Mouse (Mus musculus) left cerebral cortex, adult 8-10 months (tissue): ENCODE data around the gene Cacna2d1. TPM values are rescaled to one million over a fixed set of nuclear protein-coding genes. Genes with fewer than 3 reads are reported as not detected.
A peak's percentile ranks its signal among the peaks of the same experiment; 100 is the strongest.

ENCODE experiments used
- DNase-seq, 2 experiments: peaks; one replicate each; pipeline ENCODE4 v3.0.0; 2022; ENCODE audit warnings: low spot score in 2 of 2
- total RNA-seq, 4 experiments: library from RNA; stranded (reverse); gene quantifications; 2 replicates each; pipeline ENCODE4 v1.2.4; 2022

Gene Cacna2d1
- total RNA-seq, 4 experiments from 2014 or later = 146 to 167 (median 156) TPM

DNA sequence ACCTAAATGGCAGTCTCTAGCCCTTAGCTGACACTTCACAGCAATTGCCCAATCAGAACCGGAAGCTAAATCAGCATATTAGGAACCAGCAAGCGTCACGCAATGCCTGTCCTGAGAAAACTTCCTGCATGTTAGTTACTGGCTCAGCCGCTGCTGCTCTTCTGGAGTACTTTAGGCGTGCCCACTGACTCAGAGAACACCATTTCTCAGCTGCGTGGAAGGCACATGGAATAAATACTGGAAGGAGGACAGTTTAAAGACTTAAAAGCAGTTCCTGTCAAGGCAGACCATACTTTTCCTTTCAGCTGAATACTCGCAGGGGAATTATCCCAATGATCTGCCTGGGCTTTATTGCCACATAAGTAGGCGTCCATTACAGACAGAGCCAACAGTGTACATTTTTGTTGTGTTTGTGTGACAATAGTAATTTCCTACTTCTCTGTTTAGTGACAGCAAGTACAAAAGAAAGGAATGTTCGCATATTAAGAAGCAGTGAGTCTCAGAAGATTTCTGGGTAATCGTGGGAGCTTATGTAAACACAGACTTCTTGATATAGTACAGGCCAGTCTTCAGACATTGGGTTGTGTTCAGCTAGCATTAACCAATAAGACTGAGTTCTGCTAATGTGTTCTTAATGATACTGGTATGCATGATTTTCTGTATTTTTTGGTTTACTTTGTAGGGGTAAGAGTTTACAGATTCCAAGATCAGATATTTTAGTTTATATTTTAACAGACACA is 113.1 kb downstream of the Cacna2d1 start:
- DNase-seq = peak in 1 of 2 experiments; percentile 3

DNA sequence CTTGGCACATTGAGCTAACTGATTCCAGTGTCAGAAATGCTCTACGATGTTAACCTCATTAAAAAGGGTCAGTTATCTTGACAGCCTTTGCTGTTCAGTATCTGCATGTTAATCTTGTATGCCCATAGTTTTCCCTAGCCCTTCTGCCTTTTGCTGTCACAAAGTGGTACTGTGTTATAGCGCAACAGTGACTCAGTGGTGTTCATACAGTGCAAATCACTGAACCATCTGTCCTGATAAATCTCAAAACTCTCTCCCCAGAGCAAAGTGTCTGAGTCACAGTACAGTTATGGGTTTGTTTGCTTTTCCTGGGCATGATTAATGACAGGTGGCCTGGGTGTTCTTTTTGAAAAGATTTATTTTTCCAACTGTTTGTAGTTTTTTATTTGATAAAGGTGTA is 122.3 kb downstream of the Cacna2d1 start:
- DNase-seq = no peak

DNA sequence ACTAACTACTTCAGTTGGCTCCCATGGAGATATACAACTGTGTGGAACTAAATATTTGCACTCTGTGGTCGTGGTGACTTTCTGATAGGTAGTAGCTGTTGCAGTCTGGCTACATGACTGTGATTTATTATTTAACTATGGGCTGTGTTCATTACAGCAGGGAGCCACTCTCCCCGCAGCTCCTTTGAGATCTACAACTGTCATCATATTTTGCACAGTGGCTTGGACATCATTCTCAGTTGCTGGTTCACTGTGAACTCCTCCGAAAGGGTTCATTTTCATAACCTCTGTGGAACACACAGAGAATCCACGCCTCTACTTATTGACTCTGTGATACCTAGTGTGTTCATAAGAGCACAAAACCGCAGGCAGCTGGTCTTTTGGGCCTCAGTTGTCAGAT is 128.3 kb downstream of the Cacna2d1 start:
- no peak for DNase-seq

DNA sequence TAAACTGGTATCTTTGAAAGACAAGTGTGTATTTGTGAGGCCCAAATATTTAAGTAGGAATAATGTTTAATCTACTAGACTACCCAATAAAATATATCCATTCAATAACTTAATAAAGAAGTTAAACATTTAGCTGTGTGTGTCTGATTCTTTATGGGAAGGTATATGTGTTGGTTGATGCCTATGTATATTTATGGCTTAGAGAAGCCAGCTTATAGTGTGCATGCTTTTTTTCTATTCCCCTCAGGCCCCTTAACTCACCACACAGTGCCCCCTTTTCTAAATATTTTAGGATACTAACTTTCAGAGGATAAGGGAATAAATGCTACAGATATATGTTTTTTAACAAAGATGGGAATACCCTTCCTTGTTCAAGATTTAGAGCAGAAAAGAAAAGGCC is 128.8 kb downstream of the Cacna2d1 start:
- no peak for DNase-seq

DNA sequence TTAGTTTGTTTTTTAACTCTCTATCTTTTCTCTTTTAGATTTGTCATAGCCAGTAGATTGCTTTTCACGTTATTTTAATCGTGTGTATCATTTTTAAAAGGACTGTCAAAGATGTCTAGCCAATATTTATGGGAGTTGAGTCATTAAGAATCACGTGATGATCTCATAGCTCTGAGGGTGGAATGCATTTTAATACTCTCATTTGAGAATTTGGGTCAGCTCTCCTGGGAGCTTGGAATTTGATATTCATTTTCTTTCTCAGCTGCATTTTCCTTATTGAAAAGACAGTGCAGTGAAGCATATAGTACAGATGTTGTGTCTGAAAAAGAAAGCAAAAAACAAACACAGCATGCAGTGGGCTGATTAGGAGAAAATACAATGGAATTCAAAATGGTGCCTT is 129.5 kb downstream of the Cacna2d1 start:
- no peak for DNase-seq

DNA sequence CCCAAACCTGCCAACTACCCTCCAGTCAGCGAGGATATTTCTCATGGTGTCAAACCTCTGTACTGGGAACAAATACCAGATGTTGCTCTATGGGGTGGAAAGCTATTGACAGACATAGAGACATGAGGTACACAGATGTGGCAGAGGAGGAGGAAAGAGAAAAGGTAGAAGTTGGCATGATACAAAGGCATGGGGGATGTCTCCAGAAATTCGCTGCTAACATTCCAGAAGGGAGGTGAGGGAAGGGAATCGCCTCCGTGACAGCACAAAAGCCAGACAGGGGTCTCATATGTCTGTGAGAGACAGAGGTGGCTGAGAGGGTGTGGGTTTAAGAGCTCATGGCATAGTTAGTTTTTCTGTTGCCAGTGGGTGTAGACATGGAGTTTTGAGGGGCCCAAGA is 131.3 kb downstream of the Cacna2d1 start:
- no peak for DNase-seq

DNA sequence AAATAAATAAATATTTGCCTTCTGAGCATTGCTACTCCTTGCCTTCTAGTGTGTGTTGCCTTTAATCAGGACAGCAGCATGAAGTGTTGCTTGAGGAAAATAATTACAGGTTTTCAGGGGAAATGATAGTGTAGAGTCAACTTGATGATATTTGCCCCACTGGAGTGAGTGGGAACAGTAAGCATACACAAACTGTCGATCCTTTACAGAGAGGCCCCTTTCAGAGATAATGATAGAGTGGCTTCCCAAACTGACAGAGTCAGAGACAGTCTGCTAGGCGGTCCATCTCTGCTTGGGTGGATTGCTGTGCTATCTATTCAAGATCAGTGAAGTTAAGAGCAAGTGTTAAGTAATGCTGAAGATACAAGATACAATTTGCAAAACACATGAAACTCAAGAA is 147.8 kb downstream of the Cacna2d1 start:
- no peak for DNase-seq

DNA sequence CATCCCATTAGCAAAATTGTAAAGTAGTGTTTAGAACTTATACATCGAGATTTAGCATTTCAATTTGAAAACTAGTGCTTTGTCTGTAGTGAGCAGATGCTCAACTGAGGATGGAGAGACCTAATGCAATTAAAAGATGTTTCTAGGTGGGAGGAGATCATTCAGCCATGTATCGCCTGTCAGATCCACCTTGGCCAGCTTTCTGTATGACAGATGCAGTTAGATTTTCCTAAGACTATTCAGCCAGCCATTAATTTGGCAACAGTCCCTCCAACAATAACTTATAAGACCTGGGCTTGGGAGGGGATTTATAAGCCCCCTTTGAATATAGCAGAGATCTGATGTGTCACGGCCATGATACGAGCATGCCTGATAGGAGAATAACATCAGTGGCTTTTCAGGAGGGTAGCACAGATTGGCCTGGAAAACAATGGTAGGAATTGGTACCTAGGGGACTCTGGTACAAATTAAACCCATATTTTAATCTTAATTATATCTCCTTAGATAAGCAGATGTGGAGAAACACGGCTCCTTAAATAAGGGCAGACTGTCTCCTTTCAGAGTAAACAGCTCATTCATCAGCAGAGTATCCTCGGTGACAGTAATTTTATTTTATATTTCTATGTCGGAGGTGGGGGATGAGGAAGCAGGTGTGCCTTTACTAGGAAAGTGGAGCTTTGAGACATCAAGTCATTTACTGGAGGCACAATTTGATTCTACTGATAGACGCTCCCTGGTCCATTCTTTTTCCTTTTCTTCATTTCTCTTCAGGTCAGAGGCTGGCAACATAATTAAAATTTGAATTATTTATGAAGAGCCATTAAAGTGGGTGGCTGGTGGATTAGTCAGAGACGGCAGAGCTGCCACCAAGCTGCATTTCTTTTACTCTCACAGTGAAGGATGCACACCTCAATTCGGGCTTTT is 152.8 kb downstream of the Cacna2d1 start:
- DNase-seq = no peak

DNA sequence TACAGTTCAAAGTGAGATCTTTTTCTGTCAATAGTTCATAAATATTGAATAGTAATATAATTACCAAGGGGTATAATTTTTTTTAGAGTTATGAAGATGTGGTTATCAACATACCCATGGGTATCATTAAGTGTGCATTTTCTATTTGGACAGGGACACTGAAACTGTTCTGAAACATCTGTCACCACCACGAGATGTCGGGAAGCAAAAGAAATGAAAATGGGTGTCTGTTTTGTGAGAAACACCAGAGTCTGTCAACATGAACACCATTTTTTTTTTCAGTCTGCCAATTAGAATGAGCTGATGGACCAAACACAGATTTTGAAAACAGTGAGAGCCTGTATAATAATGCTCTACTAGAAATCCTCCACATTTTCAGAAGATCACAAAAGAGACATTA is 153.5 kb downstream of the Cacna2d1 start:
- no peak for DNase-seq

DNA sequence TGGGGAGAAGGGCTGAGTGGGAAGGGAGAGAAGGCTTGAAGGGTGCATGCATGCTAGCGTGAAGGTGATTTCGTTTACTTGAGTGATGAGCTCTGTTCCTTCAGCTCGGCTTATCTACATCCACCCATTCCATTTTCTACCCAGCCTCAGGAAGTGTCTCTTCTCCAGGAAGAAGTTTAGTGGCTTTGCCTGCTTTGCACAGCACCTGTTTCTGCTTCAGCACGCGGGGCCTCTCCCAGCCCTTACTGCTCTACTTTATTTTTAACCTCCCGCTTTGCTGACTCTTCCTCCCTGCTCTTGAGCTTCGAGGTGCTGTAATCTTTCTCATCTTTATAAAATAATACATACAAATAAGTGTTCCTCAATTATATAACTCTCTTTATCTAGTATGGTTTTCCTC is 158.0 kb downstream of the Cacna2d1 start:
- DNase-seq = no peak

DNA sequence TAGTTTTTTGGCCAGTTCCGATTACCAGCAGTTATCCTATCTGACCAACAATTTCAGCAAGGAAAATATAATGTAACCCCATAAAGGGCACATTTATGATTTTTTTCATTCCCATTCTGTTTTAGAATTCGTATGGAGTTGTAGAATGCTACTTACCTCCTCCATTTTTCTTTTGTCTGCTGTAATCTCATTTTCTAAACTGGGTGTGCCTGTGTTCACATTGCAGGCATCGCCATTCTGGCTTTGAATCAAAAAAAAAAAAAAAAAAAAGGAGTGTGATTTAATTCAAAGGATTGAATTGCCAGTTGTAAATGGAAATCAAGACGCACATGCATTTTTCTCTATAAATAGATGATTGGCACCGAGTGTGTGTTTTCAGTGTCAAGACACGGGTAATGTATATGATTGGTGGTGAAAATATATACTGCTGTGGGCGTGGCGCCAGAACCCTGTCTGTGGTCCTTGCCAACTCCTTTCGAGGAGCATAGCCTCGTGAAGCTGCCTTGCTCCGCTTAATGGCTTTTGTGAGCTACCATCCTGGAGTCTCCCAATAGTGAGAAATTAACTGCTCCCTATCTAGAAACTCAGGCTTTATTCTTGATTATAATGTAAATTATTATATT is 158.7 kb downstream of the Cacna2d1 start:
- peak in 1 of 2 experiments; percentile 23 for DNase-seq

DNA sequence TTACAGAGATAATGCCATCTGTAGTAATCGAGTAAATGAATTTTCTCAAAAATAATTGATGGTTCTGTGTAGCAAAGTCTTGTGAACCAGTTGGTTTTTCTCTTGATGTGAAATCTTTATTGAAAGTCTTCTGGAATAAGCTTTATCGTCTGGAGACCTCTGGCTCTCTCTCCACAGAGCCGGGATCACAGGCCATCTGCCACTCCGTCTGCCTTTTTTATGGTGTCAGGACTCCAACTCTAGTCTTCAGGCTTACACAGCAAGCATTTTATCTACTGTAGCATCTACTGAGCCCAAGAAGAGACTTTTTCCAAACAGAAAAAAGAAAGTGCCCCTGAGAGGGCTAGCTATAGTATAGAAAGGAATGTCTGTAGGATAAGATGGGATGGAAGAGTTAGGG is 160.9 kb downstream of the Cacna2d1 start:
- DNase-seq = no peak

DNA sequence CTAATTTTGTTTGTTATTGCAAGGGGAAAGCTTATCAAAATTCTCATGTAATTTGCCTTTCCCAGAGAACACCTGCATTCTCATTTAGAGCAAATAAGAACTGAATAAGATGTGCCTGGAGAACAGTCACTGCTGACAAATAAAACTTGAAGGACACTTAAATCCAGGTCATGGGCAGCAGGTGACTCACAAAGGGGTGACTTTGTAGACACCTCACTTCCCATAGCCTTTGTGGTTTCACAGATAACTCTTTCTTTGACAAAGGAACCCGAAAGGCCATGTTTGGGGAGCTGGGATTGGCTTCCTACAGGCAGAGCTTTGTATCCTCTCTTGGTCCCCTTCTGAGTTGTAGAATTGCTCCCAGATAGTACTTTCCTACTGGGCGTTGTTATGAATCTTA is 164.3 kb downstream of the Cacna2d1 start:
- no peak for DNase-seq

DNA sequence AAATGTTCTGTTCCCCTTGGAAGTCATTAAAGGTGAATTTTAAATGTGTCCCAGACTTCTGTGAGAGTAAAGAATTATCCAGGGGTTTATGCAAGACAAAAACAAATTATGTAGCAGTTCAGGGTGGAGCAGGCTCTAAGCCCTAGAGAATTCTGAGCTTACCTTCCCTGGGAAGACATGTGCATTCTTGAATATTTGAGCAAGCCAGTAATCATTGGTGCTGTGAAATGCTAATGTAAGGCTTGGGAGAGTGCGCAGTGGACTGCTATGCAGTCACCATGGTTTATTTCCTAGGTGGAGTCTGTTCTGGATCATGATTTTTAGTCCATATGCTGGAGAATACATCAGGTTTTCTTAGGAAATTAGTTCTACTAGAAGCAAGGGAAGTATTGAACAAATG is 167.3 kb downstream of the Cacna2d1 start:
- DNase-seq = no peak

DNA sequence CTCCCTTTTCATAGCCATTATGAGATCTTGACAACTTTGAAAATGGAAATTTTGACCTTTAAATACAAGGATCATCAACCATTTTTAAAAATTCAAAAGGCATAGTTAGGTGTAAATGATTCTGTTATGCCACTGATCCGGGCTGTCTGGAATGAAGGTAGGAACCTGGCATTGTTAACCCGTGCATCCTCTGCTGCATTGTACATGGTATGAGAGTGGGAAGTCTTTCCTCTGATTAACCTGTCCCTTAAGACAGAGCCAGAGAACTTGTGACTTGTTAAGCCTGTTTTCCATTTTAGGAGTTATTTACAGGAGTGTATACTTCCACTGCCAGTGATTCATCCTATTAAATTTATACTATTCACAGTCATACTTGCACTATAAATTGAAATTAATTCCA is 171.2 kb downstream of the Cacna2d1 start:
- DNase-seq = no peak

DNA sequence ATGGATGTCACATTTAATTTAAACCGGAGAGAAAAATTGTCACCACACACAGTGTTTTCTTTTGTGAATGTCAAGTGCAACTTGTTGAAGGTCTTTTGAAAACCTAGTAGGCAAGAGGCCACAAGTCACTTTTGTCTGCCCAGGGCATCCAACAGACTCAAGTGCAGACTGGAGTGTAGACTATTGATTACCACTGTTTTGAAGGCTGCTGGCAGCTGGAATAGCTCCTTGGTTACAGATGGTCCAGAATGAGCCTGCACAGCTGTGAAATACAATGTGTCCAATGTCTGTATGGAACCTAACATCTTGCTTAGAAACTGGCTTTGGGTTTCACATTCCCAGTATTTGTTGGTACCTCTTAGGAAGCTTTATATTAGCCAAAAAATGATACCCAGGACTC is 176.2 kb downstream of the Cacna2d1 start:
- DNase-seq = no peak

DNA sequence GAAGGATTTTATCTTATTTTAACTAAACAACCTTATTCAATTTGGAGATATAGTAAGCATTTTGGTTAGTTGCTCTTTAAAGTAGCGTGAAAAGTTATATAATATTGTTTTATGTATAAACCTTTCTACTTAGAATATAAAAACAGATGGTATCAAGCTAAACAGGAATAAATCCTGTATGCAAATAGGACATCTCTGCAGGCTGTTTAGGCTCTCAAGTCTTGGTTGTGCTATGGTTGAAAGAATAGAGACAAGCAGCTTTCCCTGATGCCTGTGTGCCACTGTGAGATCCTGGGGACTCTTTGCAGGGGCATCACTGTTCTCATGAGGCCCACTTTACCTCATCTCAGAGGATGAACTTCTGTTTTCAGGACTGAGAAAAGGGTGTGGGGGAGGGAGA is 179.4 kb downstream of the Cacna2d1 start:
- no peak for DNase-seq

DNA sequence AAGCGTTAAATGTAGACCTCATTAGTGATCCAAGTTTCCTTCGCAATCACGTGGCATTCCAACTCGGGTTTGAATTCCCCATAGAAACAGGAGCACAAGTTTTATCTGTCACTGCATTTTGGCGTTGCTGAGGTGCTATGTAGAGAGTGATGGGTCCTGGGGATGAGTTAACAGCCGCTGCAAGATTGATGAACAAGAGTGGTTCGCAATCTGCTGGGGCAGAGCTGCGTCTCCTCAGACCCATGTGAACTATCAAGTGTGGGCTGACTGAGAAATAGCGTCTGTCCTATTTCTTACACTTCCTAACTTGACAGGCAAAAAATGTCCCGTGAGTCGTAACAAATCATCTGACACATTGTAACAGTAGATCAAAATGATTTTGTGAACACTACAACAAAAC is 186.8 kb downstream of the Cacna2d1 start:
- DNase-seq = no peak

DNA sequence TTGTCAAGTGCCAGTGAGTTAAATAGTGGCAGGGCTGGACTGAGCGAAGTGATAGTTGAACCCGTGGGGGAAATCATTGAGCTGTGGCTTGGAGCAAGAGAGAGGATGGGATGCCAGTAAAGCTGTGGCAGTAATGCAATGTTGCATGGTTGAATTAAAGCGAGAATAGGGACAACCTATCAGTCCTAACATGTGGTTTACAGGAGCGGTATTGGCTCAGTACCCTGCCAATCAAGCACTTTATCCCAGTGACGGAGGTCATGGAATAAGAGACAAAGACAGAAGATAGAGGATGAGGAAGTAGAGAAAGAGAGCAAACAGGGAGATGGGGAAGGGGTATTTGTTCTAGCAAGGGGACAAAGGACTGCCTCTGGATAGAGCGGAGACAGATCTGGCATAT is 187.6 kb downstream of the Cacna2d1 start:
- no peak for DNase-seq

DNA sequence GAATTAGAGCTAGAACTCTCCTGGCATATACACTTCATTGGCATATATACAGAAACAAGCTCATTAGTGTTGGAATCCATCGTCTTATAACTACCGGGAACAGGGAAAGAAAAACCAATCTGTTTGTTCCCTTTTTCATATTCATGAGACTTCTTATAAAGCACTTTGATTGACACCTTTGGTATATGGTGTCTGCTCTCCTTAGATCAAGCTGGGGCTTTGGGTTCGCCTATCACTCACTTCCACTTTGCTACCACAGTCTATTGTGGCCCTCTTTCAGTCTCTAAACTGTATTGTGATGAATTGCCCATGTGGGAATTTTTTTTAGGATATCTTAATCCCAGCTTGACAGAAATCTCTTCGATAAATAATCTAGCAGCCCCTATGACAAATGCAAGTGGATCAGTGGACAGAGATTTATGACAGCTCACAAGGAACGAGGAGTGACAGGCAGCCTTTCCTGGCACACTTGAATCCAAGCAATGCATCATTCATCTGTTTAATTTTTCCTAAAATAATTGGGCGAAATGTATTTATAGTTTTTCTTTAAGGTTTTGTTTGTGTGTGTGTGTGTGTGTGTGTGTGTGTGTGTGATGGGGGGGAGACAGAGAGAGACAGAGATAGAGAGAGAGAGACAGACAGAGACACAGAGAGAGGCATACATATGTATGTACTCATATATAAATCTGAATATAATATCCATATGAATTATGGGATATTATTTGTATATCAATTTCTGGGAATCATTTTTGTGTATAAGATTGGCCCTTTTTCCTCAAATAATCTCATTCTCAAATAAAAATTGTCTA is 200.0 kb downstream of the Cacna2d1 start:
- no peak for DNase-seq

DNA sequence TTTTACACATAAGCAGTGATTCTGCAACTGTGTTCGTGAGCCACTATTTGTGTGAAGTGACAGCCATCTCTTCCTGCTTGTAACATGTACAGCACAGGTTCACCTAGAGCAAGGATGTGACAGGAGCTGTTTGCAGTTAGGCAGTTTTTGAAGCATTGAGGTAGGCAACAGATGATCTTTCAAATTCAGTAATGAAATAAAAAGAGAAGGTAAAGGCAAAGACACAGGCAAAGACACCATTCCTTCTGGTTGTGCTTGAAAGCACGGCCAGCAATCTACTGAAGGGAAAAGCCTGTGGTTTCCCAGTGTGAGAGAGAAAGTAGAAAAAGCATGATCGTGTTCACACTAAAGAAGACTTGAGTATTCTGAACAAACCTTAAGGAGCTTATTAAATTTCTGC is 201.5 kb downstream of the Cacna2d1 start:
- DNase-seq = no peak
